Mouse (Mus musculus) intestine, embryonic 16.5 days (tissue): ENCODE data around the gene Gm17334. TPM values are rescaled to one million over a fixed set of nuclear protein-coding genes. Genes with fewer than 3 reads are reported as not detected.

ENCODE experiments used
- ATAC-seq: fragments of 200-750 bp; cut with Nextera tagmentation; 2 replicates; pipeline ENCODE4 v1.8.0; 2017; ENCODE audit warnings: moderate TSS enrichment, moderate library complexity
- H3K27ac ChIP-seq: fragments of 300-500 bp; sonication (generic); 2 replicates; pipeline ENCODE4 v1.5.1; 2014; ENCODE audit warnings: mild to moderate bottlenecking, low read length
- H3K27me3 ChIP-seq: fragments of 300-500 bp; sonication (generic); replicated peaks from 2 replicates; pipeline ENCODE4 v1.6.1; 2014; ENCODE audit warnings: low read length, control low read depth, mixed read lengths; ENCODE audit not compliant: control insufficient read depth, insufficient read depth
- H3K36me3 ChIP-seq: fragments of 300-500 bp; sonication (generic); 2 replicates; pipeline ENCODE4 v1.6.1; 2014; ENCODE audit warnings: low read length, control low read depth; ENCODE audit not compliant: control insufficient read depth, insufficient read depth
- H3K4me1 ChIP-seq: fragments of 300-500 bp; sonication (generic); 2 replicates; pipeline ENCODE4 v1.6.1; 2014; ENCODE audit warnings: low read length, control low read depth, mixed read lengths; ENCODE audit not compliant: control insufficient read depth, insufficient read depth
- H3K4me2 ChIP-seq: fragments of 300-500 bp; sonication (generic); 2 replicates; pipeline ENCODE4 v1.6.1; 2014; ENCODE audit warnings: low read depth, low read length, control low read depth
- H3K4me3 ChIP-seq: fragments of 300-500 bp; sonication (generic); 2 replicates; pipeline ENCODE4 v1.5.1; 2014; ENCODE audit warnings: mild to moderate bottlenecking, low read length
- H3K9ac ChIP-seq: fragments of 300-500 bp; sonication (generic); 2 replicates; pipeline ENCODE4 v1.6.1; 2014; ENCODE audit warnings: low read depth, low read length
- H3K9me3 ChIP-seq: fragments of 300-500 bp; sonication (generic); 2 replicates; pipeline ENCODE4 v1.6.1; 2016; ENCODE audit warnings: low read length, control low read depth; ENCODE audit not compliant: control insufficient read depth
- WGBS: fragments of 180-500 bp; shearing (Covaris S2); extraction: QIAGEN DNeasy Blood & Tissue Kit; methylation state at CpG from one replicate; pipeline ENCODE4 v1.1.7; 2014; 5-methylcytosine and 5-hydroxymethylcytosine counted together
- polyA plus RNA-seq: library from polyadenylated mRNA; unstranded; fragments of >200 nt; fragmentation: Nextera tagmentation; extraction: Ambion mirVana; gene quantifications from 2 replicates; pipeline ENCODE4 v1.2.1, GENCODE M21; 2015

Gm17334 gene
- polyA plus RNA-seq, 1 experiment from 2014 or later = 0.34 TPM

GRCm38 (mm10) chr11:53742353-53742752 is 30.6 kb downstream of the Gm17334 start:
- Histone ChIP-seq H3K27me3 (no peaks in the 10 kb centered on the region), H3K9ac (no peak overlapping the region), H3K4me2 (no peak overlapping the region), H3K27ac (no peak overlapping the region), H3K36me3 (no peaks in the 10 kb centered on the region), H3K4me1 (no peaks in the 10 kb centered on the region), H3K4me3 (no peak overlapping the region), H3K9me3 (no peaks in the 10 kb centered on the region)
- peak; percentile 16; the same call in 1 of the 2 replicates for ATAC-seq
- 41% methylated on average over 5 of the region's 5 CpGs for WGBS

GRCm38 (mm10) chr11:53737573-53737946 is 35.4 kb downstream of the Gm17334 start:
- H3K4me2 ChIP-seq = no peak overlapping the region
- no peak overlapping the region for H3K4me3 ChIP-seq
- WGBS = 40% methylated on average over 6 of the region's 6 CpGs
- peak; percentile 61; the same call in 1 of the 2 replicates for ATAC-seq
- H3K36me3 ChIP-seq = no peaks in the 10 kb centered on the region
- no peaks in the 10 kb centered on the region for H3K9me3 ChIP-seq
- H3K9ac ChIP-seq = no peak overlapping the region
- no peaks in the 10 kb centered on the region for H3K27me3 ChIP-seq
- no peak overlapping the region for H3K27ac ChIP-seq
- H3K4me1 ChIP-seq = no peaks in the 10 kb centered on the region

GRCm38 (mm10) chr11:53736771-53737572 is 36.0 kb downstream of the Gm17334 start:
- H3K27ac ChIP-seq = no peak overlapping the region
- WGBS = 51% methylated on average over 14 of the region's 14 CpGs
- ATAC-seq = peak; percentile 58

GRCm38 (mm10) chr11:53735682-53736245 is 37.2 kb downstream of the Gm17334 start:
- 22% methylated on average over 17 of the region's 17 CpGs for WGBS
- H3K4me2 ChIP-seq = peak overlapping the region; percentile 48
- H3K4me1 ChIP-seq = no peaks in the 10 kb centered on the region
- ATAC-seq = peak; percentile 82
- no peaks in the 10 kb centered on the region for H3K9me3 ChIP-seq
- H3K9ac ChIP-seq = 0 out of 2 replicates have a peak overlapping the region, but pooled peaks have one; percentile 16
- H3K27me3 ChIP-seq = no peaks in the 10 kb centered on the region
- H3K27ac ChIP-seq = no peak overlapping the region
- no peak overlapping the region; the same call in 1 of the 2 replicates for H3K4me3 ChIP-seq
- no peaks in the 10 kb centered on the region for H3K36me3 ChIP-seq

More at GRCm38 (mm10) chr11:53736771-53737572, 36.0 kb downstream of the Gm17334 start:
- no peaks in the 10 kb centered on the region for H3K9me3 ChIP-seq
- H3K9ac ChIP-seq = no peak overlapping the region
- no peaks in the 10 kb centered on the region for H3K36me3 ChIP-seq
- H3K27me3 ChIP-seq = no peaks in the 10 kb centered on the region
- no peak overlapping the region for H3K4me3 ChIP-seq
- H3K4me2 ChIP-seq = no peak overlapping the region
- H3K4me1 ChIP-seq = no peaks in the 10 kb centered on the region

GRCm38 (mm10) chr11:53734970-53735681 is 37.9 kb downstream of the Gm17334 start:
- WGBS = 72% methylated on average over 18 of the region's 18 CpGs
- H3K27me3 ChIP-seq = no peaks in the 10 kb centered on the region
- H3K9ac ChIP-seq = no peak overlapping the region
- ATAC-seq = no peak; the same call in 1 of the 2 replicates
- H3K9me3 ChIP-seq = no peaks in the 10 kb centered on the region
- no peak overlapping the region for H3K4me3 ChIP-seq
- H3K4me1 ChIP-seq = no peaks in the 10 kb centered on the region
- H3K27ac ChIP-seq = no peak overlapping the region
- H3K36me3 ChIP-seq = no peaks in the 10 kb centered on the region
- H3K4me2 ChIP-seq = peak overlapping the region; percentile 48; the same call in 1 of the 2 replicates

- no peak for ATAC-seq
- Histone ChIP-seq H3K9me3 (no peaks in the 10 kb centered on the region), H3K9ac (no peak overlapping the region), H3K27ac (no peak overlapping the region), H3K4me3 (no peak overlapping the region), H3K36me3 (no peaks in the 10 kb centered on the region), H3K4me2 (no peak overlapping the region), H3K4me1 (no peaks in the 10 kb centered on the region), H3K27me3 (no peaks in the 10 kb centered on the region)
- WGBS = 80% methylated on average over 2 of the region's 2 CpGs
These were observed 38.6 kb downstream of the Gm17334 start for GRCm38 (mm10) chr11:53734431-53734830.

- Histone ChIP-seq H3K4me3 (no peak overlapping the region), H3K9me3 (no peaks in the 10 kb centered on the region), H3K27me3 (no peaks in the 10 kb centered on the region), H3K4me2 (no peak overlapping the region), H3K9ac (no peak overlapping the region), H3K4me1 (no peaks in the 10 kb centered on the region), H3K27ac (no peak overlapping the region), H3K36me3 (no peaks in the 10 kb centered on the region)
- no peak for ATAC-seq
- WGBS = 88% methylated on average over 7 of the region's 7 CpGs
These were observed 39.2 kb downstream of the Gm17334 start for GRCm38 (mm10) chr11:53733824-53734223.

- H3K9ac ChIP-seq = no peak overlapping the region
- no peak for ATAC-seq
- no peaks in the 10 kb centered on the region for H3K36me3 ChIP-seq
- no peak overlapping the region for H3K4me3 ChIP-seq
- no peak overlapping the region for H3K27ac ChIP-seq
- no peaks in the 10 kb centered on the region for H3K9me3 ChIP-seq
- WGBS = 84% methylated on average over 8 of the region's 8 CpGs
- no peaks in the 10 kb centered on the region for H3K27me3 ChIP-seq
- no peaks in the 10 kb centered on the region for H3K4me1 ChIP-seq
- H3K4me2 ChIP-seq = no peak overlapping the region
These were observed 40.7 kb downstream of the Gm17334 start for GRCm38 (mm10) chr11:53732244-53732643.

- WGBS = 95% methylated on average over 7 of the region's 7 CpGs
These were observed 41.5 kb downstream of the Gm17334 start for GRCm38 (mm10) chr11:53731457-53731856.

More at GRCm38 (mm10) chr11:53731457-53731856, 41.5 kb downstream of the Gm17334 start:
- H3K27ac ChIP-seq = no peak overlapping the region
- no peaks in the 10 kb centered on the region for H3K27me3 ChIP-seq
- no peaks in the 10 kb centered on the region for H3K36me3 ChIP-seq
- H3K4me1 ChIP-seq = no peaks in the 10 kb centered on the region
- no peaks in the 10 kb centered on the region for H3K9me3 ChIP-seq
- no peak overlapping the region for H3K9ac ChIP-seq
- no peak overlapping the region for H3K4me3 ChIP-seq
- ATAC-seq = no peak
- H3K4me2 ChIP-seq = no peak overlapping the region
